Mouse (Mus musculus): ENCODE data around the gene Dnajb3.

DNA sequence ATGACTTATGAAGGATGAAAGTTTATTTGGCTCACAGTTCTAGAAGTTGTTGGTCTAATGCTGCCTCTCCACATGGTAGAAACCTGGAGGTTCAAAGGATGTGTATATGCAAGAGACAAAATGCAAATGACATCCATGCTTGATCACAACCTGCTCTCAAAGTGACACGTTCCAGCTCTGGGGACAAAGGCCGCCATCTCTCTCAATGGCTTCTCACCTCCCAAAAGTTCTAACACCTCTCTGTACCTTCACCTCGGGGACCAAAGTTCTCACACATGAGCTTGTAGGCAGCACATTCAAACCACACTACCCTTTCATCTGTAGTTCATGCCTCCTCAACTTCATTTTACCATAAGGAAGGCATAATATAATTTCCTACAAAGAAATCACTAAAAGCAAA lies 12.0 kb upstream of the Dnajb3 start:
- no peak for TF ChIP-seq CTCF (IDR thresholded peaks at IDR 0.05; ENCODE audit: low read depth, low read length)
- no peak for TF ChIP-seq TAL1 (conservative IDR thresholded peaks at IDR 0.05; ENCODE audit: low read depth, low read length)
- TF ChIP-seq GATA1 (IDR thresholded peaks at IDR 0.05; ENCODE audit: borderline replicate concordance, low read length), result no peak
- TF ChIP-seq POLR2AphosphoS5 (IDR thresholded peaks at IDR 0.05; ENCODE audit: insufficient replicate concordance, low read depth, low read length), result no peak
- TF ChIP-seq GATA2 (IDR thresholded peaks at IDR 0.05; ENCODE audit: borderline replicate concordance, low read depth, low read length), result no peak

Data from G1E (cell line).